In genomic region chr6:119037815-119038214, GRCm38 (mm10) we compare ENCODE assay signal across 9 mouse cellular contexts.
DNase-seq lines count a peak whose midpoint lies in the region; ATAC-seq lines count a peak whose summit lies in the region.
"Had no signal": no experiment of that assay in that cellular context is flagged by ENCODE, and none has a peak within 500 bp of the region (broad histone marks: within the 10 kb centered on the region; RNA-seq: fewer than 3 reads in every experiment).

No protein-coding gene starts in this region.

- H3K9me3 ChIP-seq in heart, embryonic 14.5 days (ENCODE audit: control insufficient read depth, low read length), result no peaks in the 10 kb centered on the region

- no peak overlapping the region for H3K4me2 ChIP-seq in heart, embryonic 14.5 days (ENCODE audit: low read length)

- no peaks in the 10 kb centered on the region for H3K27me3 ChIP-seq in heart, embryonic 14.5 days (ENCODE audit: control insufficient read depth, insufficient read depth, low read length)

- whole genome bisulfite sequencing in heart, embryonic 14.5 days, result 56% methylated on average over 6 of the region's 6 CpGs

- no peak overlapping the region for H3K4me3 ChIP-seq in heart, embryonic 14.5 days (ENCODE audit: control insufficient read depth in 1 of 2, insufficient read depth in 1 of 2, low read depth in 1 of 2, low read length in 2 of 2)

- ATAC-seq in heart, embryonic 14.5 days (ENCODE audit: insufficient number of reproducible peaks, insufficient read depth, low FRiP score, low read depth), result no peak

- DNase-seq in cerebellum, adult 9-10 months, result peak; percentile 73
- DNase-seq in cerebellum, adult 8-10 months, result no peak
- peak; percentile 30 for DNase-seq in layer of hippocampus, adult 9-11 months
- DNase-seq in layer of hippocampus, adult 9-10 months (ENCODE audit: low spot score), result no peak
- DNase-seq in lung, postnatal 36 days, result peak; percentile 77
- DNase-seq in thymus, postnatal 14 days, result no peak
- DNase-seq in urinary bladder, postnatal 4 days (ENCODE audit: low spot score in 2 of 2), result no peak
- DNase-seq: spleen, adult 18-20 months had no signal

- 0 out of 2 replicates have a peak overlapping the region, but pooled peaks have one; percentile 8 for H3K9ac ChIP-seq in heart, embryonic 14.5 days (ENCODE audit: low read length)

- H3K27ac ChIP-seq in heart, embryonic 14.5 days (replicated peaks in 1 of 2; ENCODE audit: control insufficient read depth in 1 of 2, insufficient read depth in 1 of 2, low read depth in 2 of 2, low read length in 2 of 2), result peak overlapping the region; percentile 5 to 57; a peak in 2 of 4 replicates

- H3K36me3 ChIP-seq in heart, embryonic 14.5 days (ENCODE audit: control insufficient read depth, insufficient read depth, low read length), result peaks cover 10% of the 10 kb centered on the region; the same call in 1 of the 2 replicates

- peaks cover 38 to 62% of the 10 kb centered on the region in 2 experiments for H3K4me1 ChIP-seq in heart, embryonic 14.5 days (ENCODE audit: control insufficient read depth in 2 of 2, insufficient read depth in 2 of 2, low read length in 2 of 2)

Comparison
In these comparisons a context has a peak if more than half of its experiments do, and no peak if none do; other contexts are left out.
1. DNase-seq: peak in cerebellum, adult 9-10 months (single experiment), layer of hippocampus, adult 9-11 months (single experiment) and lung, postnatal 36 days (single experiment); none in cerebellum, adult 8-10 months (single experiment), layer of hippocampus, adult 9-10 months (single experiment), thymus, postnatal 14 days (single experiment) and urinary bladder, postnatal 4 days (0 of 2).